Mouse (Mus musculus) mature B cell (primary cell): ENCODE results near the gene Pigl.
"Not testable (repeated sequence)": the region's sequence is repeated elsewhere in the genome, so short reads cannot be mapped to it uniquely, and the experiment has no call there.

ENCODE experiments used
- in situ Hi-C: fragments of 300-500 bp; cut with MboI; formaldehyde crosslinking; loops from 2 replicates; pipeline ENCODE4 v1.14.3; 2019

Gene Pigl

GRCm38 (mm10) chr11:62458276-62458724 is at the start of gene Pigl, which contains the start of gene Ncor1:
Gene Pigl, plus strand, starts transcription at chr11:62458460.
Gene Ncor1, minus strand, starts transcription at chr11:62458541.
- in situ Hi-C loops = no loop called here

DNA sequence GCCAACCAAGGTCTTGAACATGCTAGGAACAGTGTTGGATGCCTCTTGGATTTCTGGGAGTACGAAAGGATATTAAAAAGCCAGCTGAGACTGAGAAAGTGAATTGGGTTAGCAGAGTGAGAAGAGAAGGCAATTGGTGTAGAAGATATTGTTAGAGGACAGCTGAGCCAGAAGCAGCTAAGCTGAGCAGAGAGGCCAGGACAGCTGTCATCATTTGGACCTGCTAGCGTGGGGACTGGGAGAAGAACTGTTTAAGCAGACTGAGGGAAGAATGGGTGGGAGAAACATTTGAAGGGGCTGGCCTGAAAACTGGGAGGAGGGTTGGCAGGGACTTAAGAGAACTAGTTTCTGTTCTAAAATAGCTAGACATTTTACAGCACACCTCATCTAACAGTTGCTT is 49.4 kb upstream of the Pigl start:
- in situ Hi-C loops = no loop called here

DNA sequence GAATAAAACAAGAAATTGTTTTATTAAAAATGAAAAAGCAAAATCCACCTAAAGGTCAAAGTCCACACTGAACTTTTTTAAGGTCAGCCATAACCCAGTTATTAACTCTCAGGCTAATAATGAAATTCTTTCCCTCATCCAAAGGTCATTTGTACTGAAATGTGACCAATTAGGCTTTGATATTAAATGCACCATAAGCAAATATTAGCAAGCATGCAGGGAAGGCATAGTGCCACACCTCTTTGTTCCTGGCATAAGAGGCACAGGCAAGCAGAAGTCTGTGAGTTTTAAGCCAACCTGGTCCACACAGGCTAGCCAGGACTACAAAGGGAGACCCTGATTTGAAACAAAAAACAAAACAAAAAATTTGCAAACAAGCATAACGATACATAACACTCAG is 48.6 kb upstream of the Pigl start:
- in situ Hi-C loops = no loop called here

DNA sequence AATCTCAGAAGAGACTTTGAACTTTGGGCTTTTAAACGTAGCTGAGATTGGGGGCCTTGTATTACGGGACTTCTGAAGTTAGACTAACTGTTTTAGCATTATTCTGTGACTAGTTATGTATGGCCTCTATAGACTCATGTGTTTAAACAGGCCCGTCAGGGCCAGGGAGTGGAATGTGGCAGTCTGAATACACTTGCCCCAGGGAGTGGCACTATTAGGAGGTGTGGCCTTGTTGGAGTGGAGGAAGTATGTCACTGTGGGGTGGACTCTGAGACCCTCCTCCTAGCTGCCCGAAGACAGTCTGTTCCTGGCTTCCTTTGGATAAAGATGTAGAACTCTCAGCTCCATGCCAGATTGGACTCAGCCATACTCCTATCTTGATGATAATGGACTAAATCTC is 43.2 kb upstream of the Pigl start:
- in situ Hi-C loops = no loop called here

GRCm38 (mm10) chr11:62424525-62424924 is 33.7 kb upstream of the Pigl start:
- in situ Hi-C loops = no loop called here

GRCm38 (mm10) chr11:62426266-62426665 is 32.0 kb upstream of the Pigl start:
- in situ Hi-C loops = no loop called here

GRCm38 (mm10) chr11:62427105-62427504 is 31.2 kb upstream of the Pigl start:
- in situ Hi-C loops = no loop called here

- in situ Hi-C loops = no loop called here
These were observed 26.0 kb upstream of the Pigl start for GRCm38 (mm10) chr11:62432211-62432610.

- in situ Hi-C loops = no loop called here
These were observed 17.5 kb upstream of the Pigl start for GRCm38 (mm10) chr11:62440670-62441315.

GRCm38 (mm10) chr11:62445799-62446198 is 12.5 kb upstream of the Pigl start:
- in situ Hi-C loops = no loop called here

DNA sequence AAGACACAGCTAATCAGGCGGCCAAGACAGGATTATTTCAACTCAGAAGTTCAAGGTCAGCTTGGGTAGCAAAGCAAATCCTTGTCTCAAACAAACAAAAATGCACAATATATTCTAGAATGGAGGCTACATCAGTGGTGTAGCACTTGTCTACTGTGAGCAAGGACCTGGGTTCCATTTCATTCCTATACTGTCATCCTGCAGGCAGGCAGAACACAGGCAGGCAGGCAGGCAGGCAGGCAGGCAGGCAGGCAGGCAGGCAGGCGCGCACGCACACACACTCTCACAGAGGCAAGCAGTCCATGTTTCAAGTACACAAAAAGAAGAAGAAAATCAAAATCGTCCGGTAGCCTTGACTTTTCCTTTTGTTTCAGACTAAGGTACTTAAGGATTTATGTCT is 9.3 kb upstream of the Pigl start:
- in situ Hi-C loops = no loop called here

GRCm38 (mm10) chr11:62455193-62455592 is 3.1 kb upstream of the Pigl start:
- in situ Hi-C loops = no loop called here

DNA sequence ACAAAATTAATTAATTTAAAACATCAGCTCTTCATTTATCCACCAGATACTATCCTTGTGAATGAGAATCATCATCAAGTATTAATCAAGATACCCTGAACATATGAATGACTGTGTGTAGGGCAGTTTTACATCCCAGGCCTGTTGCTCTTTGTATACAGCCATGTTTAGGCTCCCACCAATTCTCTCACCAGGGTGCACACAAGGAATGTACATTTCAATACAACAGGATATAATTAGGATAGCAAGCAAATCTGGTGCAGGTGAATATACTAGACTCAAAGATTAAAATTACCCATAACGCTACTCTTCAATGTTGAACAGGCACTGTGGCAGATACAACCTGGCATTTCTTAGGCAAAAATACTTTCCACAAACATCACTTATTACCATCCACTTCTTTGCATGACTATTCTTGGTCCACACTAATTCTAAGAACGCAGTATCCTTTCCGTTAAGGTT is 2.2 kb upstream of the Pigl start:
- in situ Hi-C loops = no loop called here

DNA sequence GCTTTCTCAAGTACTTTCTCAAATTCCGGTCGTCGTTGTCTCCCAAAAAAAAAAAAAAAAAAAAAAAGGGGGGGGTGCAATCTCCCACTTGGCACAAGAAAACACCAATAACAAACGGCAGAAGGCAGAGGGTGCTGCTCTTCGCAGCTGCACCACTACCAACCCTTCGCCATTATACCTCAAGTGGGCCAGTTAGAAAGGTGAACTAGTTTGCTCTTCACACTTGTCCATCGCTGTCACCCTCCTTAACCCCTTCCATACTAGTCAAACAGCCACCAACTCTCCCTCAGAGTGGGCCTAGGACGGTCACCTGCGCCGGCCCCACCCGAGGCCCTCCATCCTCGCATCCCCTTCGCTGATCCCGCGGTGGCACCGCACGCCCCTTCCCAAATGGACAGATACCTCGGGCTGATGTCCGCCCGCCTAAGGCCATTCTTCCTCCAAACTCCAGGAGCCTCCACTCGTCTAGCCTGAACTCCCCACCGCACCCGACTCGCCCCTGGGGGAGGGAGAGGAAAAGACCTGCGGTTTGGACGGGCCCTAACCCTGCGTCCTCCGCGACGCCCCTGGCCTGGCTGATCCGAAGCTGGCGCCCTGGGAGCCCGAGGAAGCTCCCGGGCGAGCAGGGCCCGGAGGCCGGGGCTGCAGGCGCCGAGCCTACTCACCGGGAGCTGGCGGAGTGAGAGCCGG is 1.6 kb upstream of the Pigl start:
- in situ Hi-C loops = no loop called here

DNA sequence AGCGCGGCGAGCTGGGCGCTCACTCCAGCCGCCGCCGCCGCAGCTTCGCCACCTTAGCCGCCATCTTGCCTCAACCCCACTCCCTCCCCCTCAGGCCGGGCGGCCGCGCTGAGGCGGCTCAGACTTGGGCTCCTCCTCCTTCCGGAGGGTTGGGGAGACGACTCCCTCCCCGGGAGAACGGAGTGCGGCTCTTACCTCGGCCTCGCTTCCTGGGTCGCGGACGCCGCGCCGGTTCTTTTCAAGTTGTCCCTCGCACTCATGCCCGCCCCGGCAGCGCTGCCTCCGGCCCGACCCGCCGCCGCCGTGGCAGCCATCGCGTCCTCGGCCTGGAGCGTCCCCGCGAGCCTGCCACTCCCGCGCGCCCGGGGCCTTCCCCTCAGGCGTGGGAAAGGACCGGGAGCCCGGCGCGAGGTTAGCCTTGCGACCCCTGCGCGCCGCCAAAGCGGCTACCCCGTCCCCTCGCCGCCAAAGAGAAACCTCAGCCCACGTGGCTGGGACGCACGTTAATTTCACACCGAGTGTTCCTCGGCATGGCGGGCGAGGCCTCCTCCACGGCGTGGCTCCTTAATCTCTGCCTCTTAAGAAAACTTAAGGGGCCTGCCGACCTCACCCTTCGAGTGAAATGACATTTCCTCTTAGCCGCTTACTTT is 894 bp upstream of the Pigl start:
- in situ Hi-C loops = no loop called here

- in situ Hi-C loops = no loop called here
These were observed 379 bp upstream of the Pigl start for GRCm38 (mm10) chr11:62457891-62458270.

- in situ Hi-C loops = no loop called here
These were observed 520 bp downstream of the Pigl start for GRCm38 (mm10) chr11:62458780-62459179.

GRCm38 (mm10) chr11:62462529-62462928 is 4.3 kb downstream of the Pigl start:
- in situ Hi-C loops = not testable (repeated sequence)

- in situ Hi-C loops = no loop called here
These were observed 5.1 kb downstream of the Pigl start for GRCm38 (mm10) chr11:62463225-62463915.

GRCm38 (mm10) chr11:62464696-62465095 is 6.4 kb downstream of the Pigl start:
- in situ Hi-C loops = no loop called here

DNA sequence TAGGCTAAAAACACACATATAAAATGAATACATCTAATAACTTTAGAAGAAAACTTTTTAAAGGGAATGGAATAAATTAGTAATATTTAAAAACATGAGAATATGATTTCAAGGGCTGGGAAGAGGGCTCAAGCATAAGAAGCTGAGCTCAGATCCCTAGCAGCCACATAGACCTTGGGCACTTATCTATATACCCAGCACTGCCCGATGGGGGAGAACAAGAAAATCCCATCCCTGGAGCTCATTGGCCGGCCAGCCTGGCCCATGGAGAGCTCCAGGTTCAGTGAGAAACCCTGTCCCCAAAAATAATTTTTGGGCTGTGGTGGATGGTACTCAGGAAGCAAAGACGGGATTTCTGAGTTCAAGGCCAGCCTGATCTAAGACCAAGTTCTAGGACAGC is 7.6 kb downstream of the Pigl start:
- in situ Hi-C loops = no loop called here

GRCm38 (mm10) chr11:62466546-62466945 is 8.3 kb downstream of the Pigl start:
- in situ Hi-C loops = no loop called here
